Mouse (Mus musculus) MEL (cell line): ENCODE data around the gene Mt1. TPM values are rescaled to one million over a fixed set of nuclear protein-coding genes. Genes with fewer than 3 reads are reported as not detected.
A peak's percentile ranks its signal among the peaks of the same experiment; 100 is the strongest.

Experiments
- DNase-seq: peaks from one replicate; pipeline ENCODE4 v3.0.0; 2011; ENCODE audit warnings: low read depth, low spot score
- H3K27ac ChIP-seq: 2 replicates; pipeline ENCODE4 v1.5.1; 2012; ENCODE audit warnings: low read depth, mild to moderate bottlenecking, control low read depth, low read length, moderate library complexity; ENCODE audit not compliant: control insufficient read depth
- H3K27me3 ChIP-seq, 2 experiments: fragments of 150-350 bp in 1 of 2; sonication (generic) in 1 of 2; 2 replicates each; pipeline ENCODE4 v1.6.1; 2012; ENCODE audit warnings: low read length in 2 of 2, mild to moderate bottlenecking in 2 of 2, improper control_type of control experiment in 1 of 2, moderate library complexity in 1 of 2; ENCODE audit not compliant: insufficient read depth in 2 of 2, control insufficient read depth in 1 of 2
- H3K36me3 ChIP-seq, 2 experiments: 2 replicates each; pipeline ENCODE4 v1.6.1; 2012 to 2014; ENCODE audit warnings: low read length in 2 of 2, improper control_type of control experiment in 1 of 2, inconsistent platforms in 1 of 2, mild to moderate bottlenecking in 1 of 2; ENCODE audit not compliant: insufficient read depth in 2 of 2, control insufficient read depth in 1 of 2
- H3K4me1 ChIP-seq, 2 experiments: fragments of 150-350 bp in 1 of 2; sonication (generic) in 1 of 2; 2 replicates each; pipeline ENCODE4 v1.6.1; 2012; ENCODE audit warnings: low read length in 2 of 2, improper control_type of control experiment in 1 of 2, mild to moderate bottlenecking in 1 of 2; ENCODE audit not compliant: insufficient read depth in 2 of 2, control insufficient read depth in 1 of 2
- H3K4me3 ChIP-seq, 2 experiments: fragments of 150-350 bp in 1 of 2; sonication (generic) in 1 of 2; 2 replicates each; pipeline ENCODE4 v1.5.1; 2012; ENCODE audit warnings: low read depth in 2 of 2, low read length in 2 of 2, mild to moderate bottlenecking in 2 of 2, moderate library complexity in 2 of 2, control low read depth in 1 of 2, improper control_type of control experiment in 1 of 2; ENCODE audit not compliant: control insufficient read depth in 1 of 2, insufficient read depth in 1 of 2
- H3K79me2 ChIP-seq: 2 replicates; pipeline ENCODE4 v1.6.1; 2012; ENCODE audit warnings: mild to moderate bottlenecking, low read length, moderate library complexity; ENCODE audit not compliant: control insufficient read depth, poor library complexity, insufficient read depth
- H3K9ac ChIP-seq: 2 replicates; pipeline ENCODE4 v1.6.1; 2012; ENCODE audit warnings: low read depth, mild to moderate bottlenecking, control low read depth, low read length, moderate library complexity; ENCODE audit not compliant: control insufficient read depth, poor library complexity, severe bottlenecking
- H3K9me3 ChIP-seq: fragments of 150-350 bp; sonication (generic); replicated peaks from 2 replicates; pipeline ENCODE4 v1.6.1; 2012; ENCODE audit warnings: mild to moderate bottlenecking, low read length, improper control_type of control experiment, moderate library complexity; ENCODE audit not compliant: insufficient read depth
- BHLHE40 ChIP-seq: IDR thresholded peaks from 2 replicates; pipeline ENCODE4 v1.6.1; 2012; ENCODE audit warnings: low read depth, mild to moderate bottlenecking, inconsistent platforms, low read length, improper control_type of control experiment, borderline replicate concordance
- CHD1 ChIP-seq: IDR thresholded peaks from 2 replicates; pipeline ENCODE4 v1.6.1; 2012; ENCODE audit warnings: low read depth, mild to moderate bottlenecking, inconsistent platforms, low read length, improper control_type of control experiment
- CTCF ChIP-seq, 3 experiments: IDR thresholded peaks in 2 of 3; conservative IDR thresholded peaks in 1 of 3; 2 replicates each; pipeline ENCODE4 v1.5.1; 2011 to 2012; ENCODE audit warnings: low read length in 3 of 3, low read depth in 2 of 3, mild to moderate bottlenecking in 2 of 3, improper control_type of control experiment in 1 of 3, inconsistent platforms in 1 of 3, mixed read lengths in 1 of 3, moderate library complexity in 1 of 3; ENCODE audit not compliant: control insufficient read depth in 1 of 3, insufficient read depth in 1 of 3, poor library complexity in 1 of 3, severe bottlenecking in 1 of 3
- ELF1 ChIP-seq: IDR thresholded peaks from 2 replicates; pipeline ENCODE4 v1.6.1; 2014; ENCODE audit warnings: low read depth, mild to moderate bottlenecking, inconsistent platforms, low read length, improper control_type of control experiment, moderate library complexity
- EP300 ChIP-seq, 2 experiments: IDR thresholded peaks; 2 replicates each; pipeline ENCODE4 v1.6.1; 2011; ENCODE audit warnings: improper control_type of control experiment in 2 of 2, low read length in 2 of 2, low read depth in 1 of 2, mild to moderate bottlenecking in 1 of 2
- ETS1 ChIP-seq: IDR thresholded peaks from 2 replicates; pipeline ENCODE4 v1.6.1; 2012; ENCODE audit warnings: low read depth, mild to moderate bottlenecking, inconsistent platforms, low read length, improper control_type of control experiment, moderate library complexity
- HCFC1 ChIP-seq: IDR thresholded peaks from 2 replicates; pipeline ENCODE4 v1.6.1; 2012; ENCODE audit warnings: low read depth, mild to moderate bottlenecking, inconsistent platforms, low read length, improper control_type of control experiment, moderate library complexity
- JUND ChIP-seq: IDR thresholded peaks from 2 replicates; pipeline ENCODE4 v1.6.1; 2011; ENCODE audit warnings: low read depth, mild to moderate bottlenecking, improper control_type of control experiment, low read length
- MAFK ChIP-seq: IDR thresholded peaks from 2 replicates; pipeline ENCODE4 v1.6.1; 2011; ENCODE audit warnings: low read depth, mild to moderate bottlenecking, low read length, improper control_type of control experiment, borderline replicate concordance
- MAX ChIP-seq: IDR thresholded peaks from 2 replicates; pipeline ENCODE4 v1.6.1; 2011; ENCODE audit warnings: low read length, improper control_type of control experiment
- MAZ ChIP-seq: IDR thresholded peaks from 2 replicates; pipeline ENCODE4 v1.6.1; 2012; ENCODE audit warnings: low read depth, mild to moderate bottlenecking, inconsistent platforms, low read length, improper control_type of control experiment
- MYC ChIP-seq: IDR thresholded peaks from 2 replicates; pipeline ENCODE4 v1.6.1; 2011; ENCODE audit warnings: low read depth, mild to moderate bottlenecking, low read length, improper control_type of control experiment, moderate library complexity
- NRF1 ChIP-seq: IDR thresholded peaks from 2 replicates; pipeline ENCODE4 v1.6.1; 2014; ENCODE audit warnings: low read depth, mild to moderate bottlenecking, inconsistent platforms, low read length, improper control_type of control experiment, moderate library complexity; ENCODE audit not compliant: poor library complexity, insufficient read depth, severe bottlenecking
- POLR2A ChIP-seq, 2 experiments: IDR thresholded peaks; 2 replicates each; pipeline ENCODE4 v1.6.1; 2011 to 2012; ENCODE audit warnings: low read length in 2 of 2, mild to moderate bottlenecking in 2 of 2, control low read depth in 1 of 2, improper control_type of control experiment in 1 of 2, low read depth in 1 of 2, moderate library complexity in 1 of 2; ENCODE audit not compliant: control insufficient read depth in 1 of 2, insufficient read depth in 1 of 2, poor library complexity in 1 of 2
- POLR2AphosphoS2 ChIP-seq: IDR thresholded peaks from 2 replicates; pipeline ENCODE4 v1.6.1; 2011; ENCODE audit warnings: low read length, improper control_type of control experiment
- POLR2AphosphoS5 ChIP-seq: IDR thresholded peaks from 2 replicates; pipeline ENCODE4 v1.6.1; 2012; ENCODE audit warnings: low read depth, borderline replicate concordance, mild to moderate bottlenecking, inconsistent platforms, low read length, moderate library complexity, mixed read lengths
- RCOR1 ChIP-seq: IDR thresholded peaks from 2 replicates; pipeline ENCODE4 v1.6.1; 2012; ENCODE audit warnings: low read depth, mild to moderate bottlenecking, inconsistent platforms, low read length, improper control_type of control experiment
- SIN3A ChIP-seq: IDR thresholded peaks from 2 replicates; pipeline ENCODE4 v1.6.1; 2012; ENCODE audit warnings: low read length, improper control_type of control experiment, inconsistent platforms
- SMC3 ChIP-seq: IDR thresholded peaks from 2 replicates; pipeline ENCODE4 v1.6.1; 2011; ENCODE audit warnings: low read depth, low read length, improper control_type of control experiment
- TBP ChIP-seq: IDR thresholded peaks from 2 replicates; pipeline ENCODE4 v1.8.0; 2011; ENCODE audit warnings: low read depth, low read length, improper control_type of control experiment
- ZC3H11A ChIP-seq: IDR thresholded peaks from 2 replicates; pipeline ENCODE4 v1.6.1; 2012; ENCODE audit warnings: low read depth, mild to moderate bottlenecking, inconsistent platforms, low read length, improper control_type of control experiment
- ZNF384 ChIP-seq: IDR thresholded peaks from 2 replicates; pipeline ENCODE4 v1.6.1; 2012; ENCODE audit warnings: low read depth, mild to moderate bottlenecking, inconsistent platforms, low read length, improper control_type of control experiment
- polyA plus RNA-seq, 2 experiments: library from polyadenylated mRNA; stranded (reverse) in 1 of 2; unstranded in 1 of 2; fragments of >175 nt in 1 of 2; fragments of >200 nt in 1 of 2; gene quantifications; 2 replicates each; pipeline versions ENCODE4 v1.2.1 to v1.2.4; 2012; ENCODE audit warnings: low replicate concordance in 2 of 2, low read depth in 1 of 2; ENCODE audit not compliant: insufficient read length in 2 of 2, insufficient read depth in 1 of 2, missing spikeins in 1 of 2
- total RNA-seq: library from RNA; depleted of rRNA; stranded (reverse); fragments of 300-350 nt; gene quantifications from 2 replicates; pipeline ENCODE4 v1.2.3, GENCODE M21; 2012

The Mt1 gene
- total and polyA plus RNA-seq, 3 experiments, result 1,017 to 2,940 (median 1,189) TPM

- peak overlapping the region; percentile 74 for H3K4me3 ChIP-seq
- peak overlapping the region; percentile 78 for H3K9ac ChIP-seq
- peak; percentile 57 for DNase-seq
- H3K27me3 ChIP-seq, result no peaks in the 10 kb centered on the region
- H3K4me1 ChIP-seq, result peaks cover 13 to 39% of the 10 kb centered on the region in 2 experiments
- H3K9me3 ChIP-seq, result no peaks in the 10 kb centered on the region
- TF ChIP-seq SMC3 (0 out of 2 replicates have a peak, but pooled peaks have one; percentile 2), CHD1 (0 out of 2 replicates have a peak, but pooled peaks have one; percentile 53), MAZ (0 out of 2 replicates have a peak, but pooled peaks have one; percentile 22), CTCF (IDR thresholded peaks at IDR 0.05 in 2 of 3, conservative IDR thresholded peaks at IDR 0.05 in 1 of 3; ENCODE audit: control insufficient read depth in 1 of 3, insufficient read depth in 1 of 3, low read depth in 2 of 3, low read length in 3 of 3, poor library complexity in 1 of 3, severe bottlenecking in 1 of 3) (peak in 2 of 3 experiments; percentile 23 to 36; a peak in 2 of 6 replicates), HCFC1 (0 out of 2 replicates have a peak, but pooled peaks have one; percentile 22), RCOR1 (no peak), POLR2AphosphoS2 (peak; percentile 86), MYC (peak; percentile 76; the same call in 1 of the 2 replicates), BHLHE40 (no peak), ELF1 (no peak), MAFK (no peak), ZNF384 (no peak), POLR2AphosphoS5 (no peak), ETS1 (0 out of 2 replicates have a peak, but pooled peaks have one; percentile 18), ZC3H11A (no peak), EP300 (IDR thresholded peaks at IDR 0.05; ENCODE audit: low read depth in 1 of 2, low read length in 2 of 2) (no peak), SIN3A (peak; percentile 31), TBP (no peak), MAX (peak; percentile 21; the same call in 1 of the 2 replicates), JUND (no peak), NRF1 (no peak), POLR2A (IDR thresholded peaks at IDR 0.05; ENCODE audit: control insufficient read depth in 1 of 2, insufficient read depth in 1 of 2, low read depth in 1 of 2, low read length in 2 of 2, poor library complexity in 1 of 2) (peak in 1 of 2 experiments; percentile 55; a peak in 1 of 4 replicates)
- peaks cover 0 to 31% of the 10 kb centered on the region in 2 experiments; a peak in 2 of 4 replicates for H3K36me3 ChIP-seq
- peak overlapping the region; percentile 88 for H3K27ac ChIP-seq
- peaks cover 21% of the 10 kb centered on the region for H3K79me2 ChIP-seq
Observed at GRCm38 (mm10) chr8:94173848-94174403, 5.0 kb upstream of the Mt1 start.
